Mouse (Mus musculus): ENCODE measurements around the gene Tarbp1.
A peak's percentile ranks its signal among the peaks of the same experiment; 100 is the strongest.

GRCm38 (mm10) chr8:126422920-126423300 is 52.0 kb downstream of the Tarbp1 start:
- TF ChIP-seq CTCF (IDR thresholded peaks at IDR 0.05; ENCODE audit: borderline replicate concordance, insufficient read depth, low read length) (no peak), POLR2A (IDR thresholded peaks at IDR 0.05; ENCODE audit: low read depth, low read length) (peak; percentile 55)
